Mouse (Mus musculus): ENCODE results near the gene Bex1.

DNA sequence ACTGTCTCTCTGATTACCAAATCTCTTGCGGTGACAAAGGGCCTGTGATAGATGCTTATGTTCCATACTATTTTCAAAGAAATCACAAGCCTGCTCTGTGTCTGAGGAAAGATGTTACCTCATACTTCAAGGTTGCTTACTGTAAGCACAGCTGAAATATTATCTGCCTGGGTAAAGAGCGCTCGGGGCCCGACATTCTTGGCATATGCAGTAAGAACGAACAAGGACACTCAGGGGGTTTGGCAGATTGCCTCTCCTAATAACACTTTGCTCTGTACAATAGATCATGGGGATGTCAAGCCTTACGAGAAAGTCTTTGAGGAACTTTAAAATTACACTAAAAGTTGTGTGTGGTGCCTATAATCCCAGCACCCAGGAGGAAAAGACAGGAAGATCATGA, 33.5 kb upstream of the Bex1 start:
- no peak for TF ChIP-seq CTCF (IDR thresholded peaks at IDR 0.05; ENCODE audit: control insufficient read depth, insufficient read depth, insufficient replicate concordance, low read depth, low read length)
- TF ChIP-seq POLR2A (IDR thresholded peaks at IDR 0.05; ENCODE audit: control insufficient read depth, low read depth, low read length): no peak
